Mouse (Mus musculus): ENCODE data around the gene Gm340. TPM values are rescaled to one million over a fixed set of nuclear protein-coding genes. Genes with fewer than 3 reads are reported as not detected.

The Gm340 gene
- polyA plus RNA-seq, 1 experiment: 3.4 TPM

GRCm38 (mm10) chr19:41591808-41592207, 9.6 kb downstream of the Gm340 start:
- Histone ChIP-seq H3K27ac (replicated peaks; ENCODE audit: low read depth, low read length) (no peak overlapping the region), H3K4me1 (ENCODE audit: control insufficient read depth, insufficient read depth, insufficient read length, low read length) (no peaks in the 10 kb centered on the region), H3K4me3 (ENCODE audit: insufficient read depth, low read depth, low read length) (no peak overlapping the region)

- H3K4me3 ChIP-seq (ENCODE audit: insufficient read depth, low read depth, low read length): no peak overlapping the region
- no peak overlapping the region for H3K27ac ChIP-seq (replicated peaks; ENCODE audit: low read depth, low read length)
- peaks cover 3% of the 10 kb centered on the region; the same call in 1 of the 2 replicates for H3K4me1 ChIP-seq (ENCODE audit: control insufficient read depth, insufficient read depth, insufficient read length, low read length)
Measured at GRCm38 (mm10) chr19:41597170-41597894, 15.2 kb downstream of the Gm340 start.

GRCm38 (mm10) chr19:41600647-41601046, 18.5 kb downstream of the Gm340 start:
- Histone ChIP-seq H3K4me3 (ENCODE audit: insufficient read depth, low read depth, low read length) (no peak overlapping the region), H3K4me1 (ENCODE audit: control insufficient read depth, insufficient read depth, insufficient read length, low read length) (peaks cover 3% of the 10 kb centered on the region; the same call in 1 of the 2 replicates), H3K27ac (replicated peaks; ENCODE audit: low read depth, low read length) (no peak overlapping the region)

- Histone ChIP-seq H3K4me3 (ENCODE audit: insufficient read depth, low read depth, low read length) (no peak overlapping the region), H3K4me1 (ENCODE audit: control insufficient read depth, insufficient read depth, insufficient read length, low read length) (no peaks in the 10 kb centered on the region), H3K27ac (replicated peaks; ENCODE audit: low read depth, low read length) (no peak overlapping the region)
Measured at GRCm38 (mm10) chr19:41606208-41606987, 24.2 kb downstream of the Gm340 start.

GRCm38 (mm10) chr19:41611683-41612082, 29.5 kb downstream of the Gm340 start:
- Histone ChIP-seq H3K4me3 (ENCODE audit: insufficient read depth, low read depth, low read length) (no peak overlapping the region), H3K27ac (replicated peaks; ENCODE audit: low read depth, low read length) (no peak overlapping the region), H3K4me1 (ENCODE audit: control insufficient read depth, insufficient read depth, insufficient read length, low read length) (no peaks in the 10 kb centered on the region)

- Histone ChIP-seq H3K27ac (replicated peaks; ENCODE audit: low read depth, low read length) (no peak overlapping the region), H3K4me3 (ENCODE audit: insufficient read depth, low read depth, low read length) (no peak overlapping the region), H3K4me1 (ENCODE audit: control insufficient read depth, insufficient read depth, insufficient read length, low read length) (no peaks in the 10 kb centered on the region)
Measured at GRCm38 (mm10) chr19:41613325-41614087, 31.3 kb downstream of the Gm340 start.

- H3K27ac ChIP-seq (replicated peaks; ENCODE audit: low read depth, low read length): no peak overlapping the region
- no peak overlapping the region for H3K4me3 ChIP-seq (ENCODE audit: insufficient read depth, low read depth, low read length)
- no peaks in the 10 kb centered on the region for H3K4me1 ChIP-seq (ENCODE audit: control insufficient read depth, insufficient read depth, insufficient read length, low read length)
Measured at GRCm38 (mm10) chr19:41615606-41616224, 33.5 kb downstream of the Gm340 start.

GRCm38 (mm10) chr19:41616274-41616673, 34.1 kb downstream of the Gm340 start:
- H3K27ac ChIP-seq (replicated peaks; ENCODE audit: low read depth, low read length): no peak overlapping the region
- no peak overlapping the region for H3K4me3 ChIP-seq (ENCODE audit: insufficient read depth, low read depth, low read length)
- no peaks in the 10 kb centered on the region for H3K4me1 ChIP-seq (ENCODE audit: control insufficient read depth, insufficient read depth, insufficient read length, low read length)

GRCm38 (mm10) chr19:41617102-41617501, 34.9 kb downstream of the Gm340 start:
- no peak overlapping the region for H3K4me3 ChIP-seq (ENCODE audit: insufficient read depth, low read depth, low read length)
- H3K4me1 ChIP-seq (ENCODE audit: control insufficient read depth, insufficient read depth, insufficient read length, low read length): no peaks in the 10 kb centered on the region
- no peak overlapping the region for H3K27ac ChIP-seq (replicated peaks; ENCODE audit: low read depth, low read length)

- H3K4me3 ChIP-seq (ENCODE audit: insufficient read depth, low read depth, low read length): no peak overlapping the region
- H3K27ac ChIP-seq (replicated peaks; ENCODE audit: low read depth, low read length): no peak overlapping the region
- H3K4me1 ChIP-seq (ENCODE audit: control insufficient read depth, insufficient read depth, insufficient read length, low read length): no peaks in the 10 kb centered on the region
Measured at GRCm38 (mm10) chr19:41618153-41618657, 36.0 kb downstream of the Gm340 start.

GRCm38 (mm10) chr19:41618771-41619385, 36.7 kb downstream of the Gm340 start:
- Histone ChIP-seq H3K4me3 (ENCODE audit: insufficient read depth, low read depth, low read length) (no peak overlapping the region), H3K27ac (replicated peaks; ENCODE audit: low read depth, low read length) (no peak overlapping the region), H3K4me1 (ENCODE audit: control insufficient read depth, insufficient read depth, insufficient read length, low read length) (no peaks in the 10 kb centered on the region)

- Histone ChIP-seq H3K4me3 (ENCODE audit: insufficient read depth, low read depth, low read length) (no peak overlapping the region), H3K4me1 (ENCODE audit: control insufficient read depth, insufficient read depth, insufficient read length, low read length) (no peaks in the 10 kb centered on the region), H3K27ac (replicated peaks; ENCODE audit: low read depth, low read length) (no peak overlapping the region)
Measured at GRCm38 (mm10) chr19:41620366-41621092, 38.4 kb downstream of the Gm340 start.

GRCm38 (mm10) chr19:41628970-41629369, 46.8 kb downstream of the Gm340 start:
- Histone ChIP-seq H3K4me3 (ENCODE audit: insufficient read depth, low read depth, low read length) (no peak overlapping the region), H3K27ac (replicated peaks; ENCODE audit: low read depth, low read length) (no peak overlapping the region), H3K4me1 (ENCODE audit: control insufficient read depth, insufficient read depth, insufficient read length, low read length) (no peaks in the 10 kb centered on the region)

- no peaks in the 10 kb centered on the region for H3K4me1 ChIP-seq (ENCODE audit: control insufficient read depth, insufficient read depth, insufficient read length, low read length)
- no peak overlapping the region for H3K4me3 ChIP-seq (ENCODE audit: insufficient read depth, low read depth, low read length)
Measured at GRCm38 (mm10) chr19:41629532-41629931, 47.4 kb downstream of the Gm340 start.

More at GRCm38 (mm10) chr19:41629532-41629931, 47.4 kb downstream of the Gm340 start:
- H3K27ac ChIP-seq (replicated peaks; ENCODE audit: low read depth, low read length): no peak overlapping the region

All from brown adipose tissue, adult 24 weeks (tissue).